Mouse (Mus musculus): ENCODE results near the gene Pradc1.

DNA sequence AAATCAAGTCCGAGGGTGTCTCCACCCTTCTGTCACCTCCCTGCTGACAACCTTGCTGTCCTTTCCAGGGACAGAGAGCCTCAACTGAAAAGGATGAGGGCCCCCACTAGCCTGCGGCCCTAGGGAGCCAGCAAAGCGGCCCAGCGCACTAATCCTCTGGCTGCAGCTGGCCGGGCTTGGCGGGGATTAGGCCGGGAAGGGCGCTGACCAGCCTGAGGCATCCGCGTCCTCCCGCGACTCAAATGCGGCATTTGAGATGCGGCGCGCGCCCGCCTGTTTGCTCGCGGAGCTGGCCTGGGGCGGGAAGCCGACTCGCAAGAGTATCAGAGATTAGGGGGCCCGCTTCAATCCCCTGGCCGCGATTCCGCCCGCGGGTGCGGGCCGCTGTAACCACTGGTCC is 42.8 kb downstream of the Pradc1 start:
- no peak for TF ChIP-seq POLR2A (IDR thresholded peaks at IDR 0.05; ENCODE audit: insufficient read depth, low read length)
- no peak for TF ChIP-seq CTCF (IDR thresholded peaks at IDR 0.05; ENCODE audit: low read depth, low read length)
- TF ChIP-seq EP300 (IDR thresholded peaks at IDR 0.05; ENCODE audit: insufficient read depth, low read depth, low read length): no peak
